Mouse (Mus musculus) midbrain, embryonic 11.5 days (tissue): ENCODE data around the gene Alk. TPM values are rescaled to one million over a fixed set of nuclear protein-coding genes. Genes with fewer than 3 reads are reported as not detected.

Experiments used
- ATAC-seq: fragments of 200-750 bp; cut with Nextera tagmentation; 2 replicates; pipeline ENCODE4 v1.8.0; 2017; ENCODE audit warnings: moderate TSS enrichment, moderate library complexity; ENCODE audit not compliant: low FRiP score
- DNase-seq: peaks from one replicate; pipeline ENCODE4 v3.0.0; 2015; ENCODE audit warnings: low spot score; ENCODE audit errors: missing footprints
- H3K27ac ChIP-seq: fragments of 300-500 bp; sonication (generic); 2 replicates; pipeline ENCODE4 v1.5.1; 2014; ENCODE audit warnings: low read depth, low read length
- H3K27me3 ChIP-seq: fragments of 300-500 bp; sonication (generic); 2 replicates; pipeline ENCODE4 v1.6.1; 2014; ENCODE audit warnings: mild to moderate bottlenecking, low read length, moderate library complexity, mixed read lengths; ENCODE audit not compliant: control insufficient read depth, insufficient read depth
- H3K36me3 ChIP-seq: fragments of 300-500 bp; sonication (generic); 2 replicates; pipeline ENCODE4 v1.6.1; 2014; ENCODE audit warnings: mild to moderate bottlenecking, low read length, moderate library complexity, mixed read lengths; ENCODE audit not compliant: control insufficient read depth, insufficient read depth
- H3K4me1 ChIP-seq: fragments of 300-500 bp; sonication (generic); 2 replicates; pipeline ENCODE4 v1.6.1; 2014; ENCODE audit warnings: low read length; ENCODE audit not compliant: control insufficient read depth, insufficient read depth
- H3K4me2 ChIP-seq: fragments of 300-500 bp; sonication (generic); 2 replicates; pipeline ENCODE4 v1.6.1; 2014; ENCODE audit warnings: mild to moderate bottlenecking, moderate library complexity
- H3K4me3 ChIP-seq: fragments of 300-500 bp; sonication (generic); 2 replicates; pipeline ENCODE4 v1.5.1; 2014; ENCODE audit warnings: low read depth, low read length
- H3K9ac ChIP-seq: fragments of 300-500 bp; sonication (generic); 2 replicates; pipeline ENCODE4 v1.6.1; 2014; ENCODE audit warnings: low read length
- H3K9me3 ChIP-seq: fragments of 300-500 bp; sonication (generic); 2 replicates; pipeline ENCODE4 v1.6.1; 2016; ENCODE audit warnings: low read length; ENCODE audit not compliant: control insufficient read depth
- WGBS: fragments of 180-500 bp; shearing (Covaris S2); extraction: QIAGEN DNeasy Blood & Tissue Kit; methylation state at CpG from one replicate; pipeline ENCODE4 v1.1.7; 2014; 5-methylcytosine and 5-hydroxymethylcytosine counted together
- polyA plus RNA-seq: library from polyadenylated mRNA; unstranded; fragments of >200 nt; fragmentation: Nextera tagmentation; extraction: Ambion mirVana; gene quantifications from 2 replicates; pipeline ENCODE4 v1.2.1, GENCODE M21; 2014

Gene Alk
- polyA plus RNA-seq, 1 experiment from 2014 or later: 0.18 TPM

GRCm38 (mm10) chr17:72237315-72237714 is 367.1 kb downstream of the Alk start:
- WGBS: 94% methylated on average over 1 of the region's 1 CpGs
- Histone ChIP-seq H3K36me3 (no peaks in the 10 kb centered on the region), H3K27me3 (no peaks in the 10 kb centered on the region), H3K4me3 (no peak overlapping the region), H3K9me3 (no peaks in the 10 kb centered on the region), H3K9ac (no peak overlapping the region), H3K4me1 (no peaks in the 10 kb centered on the region), H3K27ac (no peak overlapping the region), H3K4me2 (no peak overlapping the region)
- ATAC-seq: no peak
- DNase-seq: peak; percentile 49

GRCm38 (mm10) chr17:72230891-72231290 is 373.5 kb downstream of the Alk start:
- no peak overlapping the region for H3K9ac ChIP-seq
- H3K36me3 ChIP-seq: no peaks in the 10 kb centered on the region
- DNase-seq (no peak), ATAC-seq (no peak)
- 92% methylated on average over 7 of the region's 7 CpGs for WGBS
- H3K4me1 ChIP-seq: no peaks in the 10 kb centered on the region
- H3K27me3 ChIP-seq: no peaks in the 10 kb centered on the region
- no peak overlapping the region for H3K4me2 ChIP-seq
- no peak overlapping the region for H3K4me3 ChIP-seq
- no peaks in the 10 kb centered on the region for H3K9me3 ChIP-seq
- H3K27ac ChIP-seq: no peak overlapping the region

- no peak overlapping the region for H3K4me2 ChIP-seq
- no peaks in the 10 kb centered on the region for H3K4me1 ChIP-seq
- WGBS: 90% methylated on average over 3 of the region's 3 CpGs
- H3K9me3 ChIP-seq: no peaks in the 10 kb centered on the region
- H3K27me3 ChIP-seq: no peaks in the 10 kb centered on the region
- no peak for DNase-seq
- H3K9ac ChIP-seq: no peak overlapping the region
- H3K36me3 ChIP-seq: no peaks in the 10 kb centered on the region
- no peak for ATAC-seq
- no peak overlapping the region for H3K4me3 ChIP-seq
- no peak overlapping the region for H3K27ac ChIP-seq
These were observed 385.6 kb downstream of the Alk start for GRCm38 (mm10) chr17:72218816-72219215.

GRCm38 (mm10) chr17:72197576-72197975 is 406.9 kb downstream of the Alk start:
- no peak overlapping the region for H3K4me2 ChIP-seq
- no peak for ATAC-seq
- H3K9me3 ChIP-seq: no peaks in the 10 kb centered on the region
- no peak overlapping the region for H3K27ac ChIP-seq
- H3K27me3 ChIP-seq: no peaks in the 10 kb centered on the region
- H3K4me1 ChIP-seq: peaks cover 5% of the 10 kb centered on the region
- WGBS: 82% methylated on average over 6 of the region's 6 CpGs
- no peak overlapping the region for H3K9ac ChIP-seq
- DNase-seq: no peak
- H3K36me3 ChIP-seq: no peaks in the 10 kb centered on the region
- no peak overlapping the region for H3K4me3 ChIP-seq

GRCm38 (mm10) chr17:72194976-72195650 is 409.3 kb downstream of the Alk start:
- H3K36me3 ChIP-seq: no peaks in the 10 kb centered on the region
- 23% methylated on average over 12 of the region's 12 CpGs for WGBS
- no peak overlapping the region for H3K27ac ChIP-seq
- ATAC-seq: peak; percentile 61
- no peaks in the 10 kb centered on the region for H3K27me3 ChIP-seq
- H3K4me2 ChIP-seq: no peak overlapping the region
- no peak for DNase-seq
- H3K4me3 ChIP-seq: no peak overlapping the region
- peak overlapping the region; percentile 38; the same call in 1 of the 2 replicates for H3K9ac ChIP-seq
- peaks cover 5% of the 10 kb centered on the region for H3K4me1 ChIP-seq
- no peaks in the 10 kb centered on the region for H3K9me3 ChIP-seq

GRCm38 (mm10) chr17:72190536-72190935 is 413.9 kb downstream of the Alk start:
- no peak overlapping the region for H3K9ac ChIP-seq
- ATAC-seq (no peak), DNase-seq (no peak)
- 90% methylated on average over 8 of the region's 8 CpGs for WGBS
- H3K4me1 ChIP-seq: peaks cover 5% of the 10 kb centered on the region
- H3K27me3 ChIP-seq: no peaks in the 10 kb centered on the region
- no peaks in the 10 kb centered on the region for H3K9me3 ChIP-seq
- no peak overlapping the region for H3K27ac ChIP-seq
- no peak overlapping the region for H3K4me3 ChIP-seq
- no peak overlapping the region for H3K4me2 ChIP-seq
- no peaks in the 10 kb centered on the region for H3K36me3 ChIP-seq

- WGBS: 85% methylated on average over 1 of the region's 1 CpGs
- H3K36me3 ChIP-seq: no peaks in the 10 kb centered on the region
- H3K27me3 ChIP-seq: no peaks in the 10 kb centered on the region
These were observed 417.4 kb downstream of the Alk start for GRCm38 (mm10) chr17:72187026-72187425.

GRCm38 (mm10) chr17:72182414-72182813 is 422.0 kb downstream of the Alk start:
- no peaks in the 10 kb centered on the region for H3K36me3 ChIP-seq
- ATAC-seq (no peak), DNase-seq (no peak)
- H3K4me1 ChIP-seq: no peaks in the 10 kb centered on the region
- no peak overlapping the region for H3K27ac ChIP-seq
- H3K4me3 ChIP-seq: no peak overlapping the region
- no peaks in the 10 kb centered on the region for H3K9me3 ChIP-seq
- 72% methylated on average over 2 of the region's 2 CpGs for WGBS
- no peak overlapping the region for H3K9ac ChIP-seq
- no peaks in the 10 kb centered on the region for H3K27me3 ChIP-seq
- no peak overlapping the region for H3K4me2 ChIP-seq

More at GRCm38 (mm10) chr17:72187026-72187425, 417.4 kb downstream of the Alk start:
- no peaks in the 10 kb centered on the region for H3K4me1 ChIP-seq
- H3K4me3 ChIP-seq: no peak overlapping the region
- H3K27ac ChIP-seq: no peak overlapping the region
- ATAC-seq (no peak), DNase-seq (no peak)
- H3K9ac ChIP-seq: no peak overlapping the region
- no peak overlapping the region for H3K4me2 ChIP-seq
- no peaks in the 10 kb centered on the region for H3K9me3 ChIP-seq

GRCm38 (mm10) chr17:72180200-72180599 is 424.2 kb downstream of the Alk start:
- no peak overlapping the region for H3K9ac ChIP-seq
- no peak for ATAC-seq
- no peak overlapping the region for H3K27ac ChIP-seq
- no peaks in the 10 kb centered on the region for H3K36me3 ChIP-seq
- H3K4me2 ChIP-seq: no peak overlapping the region
- 90% methylated on average over 9 of the region's 9 CpGs for WGBS
- H3K4me3 ChIP-seq: no peak overlapping the region
- H3K9me3 ChIP-seq: no peaks in the 10 kb centered on the region
- H3K27me3 ChIP-seq: no peaks in the 10 kb centered on the region
- DNase-seq: no peak
- H3K4me1 ChIP-seq: no peaks in the 10 kb centered on the region
